Mouse (Mus musculus): ENCODE data around the gene Rbm28. TPM values are rescaled to one million over a fixed set of nuclear protein-coding genes. Genes with fewer than 3 reads are reported as not detected.

The Rbm28 gene
- polyA plus RNA-seq, 1 experiment from 2014 or later: 53.8 TPM

- no peak overlapping the region for H3K27ac ChIP-seq
- WGBS: 95% methylated on average over 1 of the region's 1 CpGs
- no peaks in the 10 kb centered on the region for H3K4me1 ChIP-seq
- peaks cover 77% of the 10 kb centered on the region for H3K36me3 ChIP-seq (replicated peaks)
- H3K4me3 ChIP-seq: no peak overlapping the region
- no peak for DNase-seq (ENCODE audit: extremely low spot score, low spot score)
- no peaks in the 10 kb centered on the region for H3K27me3 ChIP-seq (ENCODE audit: poor library complexity, severe bottlenecking)
- no peaks in the 10 kb centered on the region for H3K9me3 ChIP-seq
Measured at GRCm38 (mm10) chr6:29150001-29150400, 14.8 kb downstream of the Rbm28 start.

GRCm38 (mm10) chr6:29147407-29148010, 17.3 kb downstream of the Rbm28 start:
- no peak overlapping the region for H3K27ac ChIP-seq
- peaks cover 63% of the 10 kb centered on the region for H3K36me3 ChIP-seq (replicated peaks)
- no peaks in the 10 kb centered on the region for H3K4me1 ChIP-seq
- DNase-seq (ENCODE audit: extremely low spot score, low spot score): no peak
- no peak overlapping the region for H3K4me3 ChIP-seq
- H3K27me3 ChIP-seq (ENCODE audit: poor library complexity, severe bottlenecking): no peaks in the 10 kb centered on the region
- no peaks in the 10 kb centered on the region for H3K9me3 ChIP-seq
- WGBS: 86% methylated on average over 5 of the region's 5 CpGs

- no peak for DNase-seq (ENCODE audit: extremely low spot score, low spot score)
- no peaks in the 10 kb centered on the region for H3K4me1 ChIP-seq
- no peaks in the 10 kb centered on the region for H3K27me3 ChIP-seq (ENCODE audit: poor library complexity, severe bottlenecking)
- H3K4me3 ChIP-seq: no peak overlapping the region
- H3K36me3 ChIP-seq (replicated peaks): peaks cover 63% of the 10 kb centered on the region
- WGBS: 90% methylated on average over 7 of the region's 7 CpGs
- no peak overlapping the region for H3K27ac ChIP-seq
- H3K9me3 ChIP-seq: no peaks in the 10 kb centered on the region
Measured at GRCm38 (mm10) chr6:29146641-29147040, 18.2 kb downstream of the Rbm28 start.

GRCm38 (mm10) chr6:29145456-29146307, 19.1 kb downstream of the Rbm28 start:
- Histone ChIP-seq H3K4me1 (no peaks in the 10 kb centered on the region), H3K36me3 (replicated peaks) (peaks cover 62% of the 10 kb centered on the region)
- WGBS: 80% methylated on average over 12 of the region's 12 CpGs

GRCm38 (mm10) chr6:29144971-29145370, 19.8 kb downstream of the Rbm28 start:
- 92% methylated on average over 3 of the region's 3 CpGs for whole genome bisulfite sequencing
- Histone ChIP-seq H3K27ac (no peak overlapping the region), H3K4me3 (no peak overlapping the region), H3K27me3 (ENCODE audit: poor library complexity, severe bottlenecking) (no peaks in the 10 kb centered on the region), H3K36me3 (replicated peaks) (peaks cover 64% of the 10 kb centered on the region), H3K4me1 (no peaks in the 10 kb centered on the region), H3K9me3 (no peaks in the 10 kb centered on the region)
- DNase-seq (ENCODE audit: extremely low spot score, low spot score): no peak

More at GRCm38 (mm10) chr6:29145456-29146307, 19.1 kb downstream of the Rbm28 start:
- Histone ChIP-seq H3K4me3 (no peak overlapping the region), H3K27me3 (ENCODE audit: poor library complexity, severe bottlenecking) (no peaks in the 10 kb centered on the region), H3K27ac (0 out of 2 replicates have a peak overlapping the region, but pooled peaks have one; percentile 30), H3K9me3 (no peaks in the 10 kb centered on the region)
- DNase-seq (ENCODE audit: extremely low spot score, low spot score): no peak

GRCm38 (mm10) chr6:29143608-29144007, 21.2 kb downstream of the Rbm28 start:
- H3K9me3 ChIP-seq: no peaks in the 10 kb centered on the region
- whole genome bisulfite sequencing: 48% methylated on average over 5 of the region's 5 CpGs
- H3K36me3 ChIP-seq (replicated peaks): peaks cover 64% of the 10 kb centered on the region
- no peak overlapping the region for H3K4me3 ChIP-seq
- DNase-seq (ENCODE audit: extremely low spot score, low spot score): peak; percentile 32
- H3K27ac ChIP-seq: no peak overlapping the region
- no peaks in the 10 kb centered on the region for H3K4me1 ChIP-seq
- H3K27me3 ChIP-seq (ENCODE audit: poor library complexity, severe bottlenecking): no peaks in the 10 kb centered on the region

- no peak overlapping the region for H3K27ac ChIP-seq
- H3K27me3 ChIP-seq (ENCODE audit: poor library complexity, severe bottlenecking): no peaks in the 10 kb centered on the region
- no peak overlapping the region for H3K4me3 ChIP-seq
- H3K9me3 ChIP-seq: no peaks in the 10 kb centered on the region
- H3K36me3 ChIP-seq (replicated peaks): peaks cover 97% of the 10 kb centered on the region
- no peak for DNase-seq (ENCODE audit: extremely low spot score, low spot score)
- 91% methylated on average over 9 of the region's 9 CpGs for WGBS
- no peaks in the 10 kb centered on the region for H3K4me1 ChIP-seq
Measured at GRCm38 (mm10) chr6:29137441-29137840, 27.4 kb downstream of the Rbm28 start.

GRCm38 (mm10) chr6:29133100-29133499, 31.7 kb downstream of the Rbm28 start:
- Histone ChIP-seq H3K4me3 (no peak overlapping the region), H3K36me3 (replicated peaks) (peaks cover 99% of the 10 kb centered on the region), H3K9me3 (no peaks in the 10 kb centered on the region), H3K27ac (no peak overlapping the region), H3K27me3 (ENCODE audit: poor library complexity, severe bottlenecking) (no peaks in the 10 kb centered on the region), H3K4me1 (no peaks in the 10 kb centered on the region)
- no peak for DNase-seq (ENCODE audit: extremely low spot score, low spot score)
- 93% methylated on average over 9 of the region's 9 CpGs for WGBS

- no peak overlapping the region for H3K27ac ChIP-seq
- H3K27me3 ChIP-seq (ENCODE audit: poor library complexity, severe bottlenecking): no peaks in the 10 kb centered on the region
- WGBS: 95% methylated on average over 7 of the region's 7 CpGs
- H3K9me3 ChIP-seq: no peaks in the 10 kb centered on the region
- H3K4me3 ChIP-seq: no peak overlapping the region
- H3K36me3 ChIP-seq (replicated peaks): peaks cover 87% of the 10 kb centered on the region
- no peak for DNase-seq (ENCODE audit: extremely low spot score, low spot score)
- H3K4me1 ChIP-seq: no peaks in the 10 kb centered on the region
Measured at GRCm38 (mm10) chr6:29126878-29127426, 37.9 kb downstream of the Rbm28 start.

- peaks cover 18% of the 10 kb centered on the region for H3K36me3 ChIP-seq (replicated peaks)
- H3K27ac ChIP-seq: no peak overlapping the region
- no peaks in the 10 kb centered on the region for H3K27me3 ChIP-seq (ENCODE audit: poor library complexity, severe bottlenecking)
- H3K4me1 ChIP-seq: no peaks in the 10 kb centered on the region
- WGBS: 93% methylated on average over 13 of the region's 13 CpGs
- no peaks in the 10 kb centered on the region for H3K9me3 ChIP-seq
- no peak overlapping the region for H3K4me3 ChIP-seq
- DNase-seq (ENCODE audit: extremely low spot score, low spot score): no peak
Measured at GRCm38 (mm10) chr6:29119990-29120389, 44.8 kb downstream of the Rbm28 start.

GRCm38 (mm10) chr6:29118963-29119362, 45.8 kb downstream of the Rbm28 start:
- Histone ChIP-seq H3K27ac (no peak overlapping the region), H3K9me3 (no peaks in the 10 kb centered on the region), H3K4me3 (no peak overlapping the region), H3K27me3 (ENCODE audit: poor library complexity, severe bottlenecking) (no peaks in the 10 kb centered on the region), H3K36me3 (replicated peaks) (peaks cover 8% of the 10 kb centered on the region), H3K4me1 (no peaks in the 10 kb centered on the region)
- WGBS: 88% methylated on average over 4 of the region's 4 CpGs
- no peak for DNase-seq (ENCODE audit: extremely low spot score, low spot score)

- H3K36me3 ChIP-seq (replicated peaks): 0 out of 2 replicates have a peak, but pooled peaks cover 4% of the 10 kb centered on the region
- no peaks in the 10 kb centered on the region for H3K27me3 ChIP-seq (ENCODE audit: poor library complexity, severe bottlenecking)
- no peak overlapping the region for H3K4me3 ChIP-seq
- H3K4me1 ChIP-seq: no peaks in the 10 kb centered on the region
- no peaks in the 10 kb centered on the region for H3K9me3 ChIP-seq
- no peak for DNase-seq (ENCODE audit: extremely low spot score, low spot score)
- no peak overlapping the region for H3K27ac ChIP-seq
Measured at GRCm38 (mm10) chr6:29118231-29118630, 46.6 kb downstream of the Rbm28 start.
